Mouse (Mus musculus): Measurements from ENCODE around the gene Pard3.

Gene Pard3

DNA sequence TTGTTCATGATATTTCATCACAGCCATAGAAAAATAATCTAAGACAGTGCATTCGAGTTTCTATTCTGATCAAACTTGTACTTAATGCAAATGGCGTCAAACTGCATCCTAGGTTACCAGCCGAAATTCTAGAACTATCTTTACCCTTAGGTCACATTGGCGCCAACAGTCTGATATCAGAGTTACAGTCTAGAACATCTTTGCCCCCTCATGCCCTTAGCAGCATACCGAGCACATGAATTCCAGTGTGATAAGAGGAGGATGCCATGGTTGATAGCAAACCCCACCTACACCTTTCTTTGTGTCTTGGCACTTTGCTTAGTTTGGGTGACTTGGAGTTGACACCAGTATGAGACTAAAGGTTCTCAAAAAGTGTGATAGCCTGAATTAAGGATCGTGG is 197.4 kb downstream of the Pard3 start:
- TF ChIP-seq GATA4 (IDR thresholded peaks at IDR 0.05; ENCODE audit: insufficient replicate concordance, low read length), result no peak

DNA sequence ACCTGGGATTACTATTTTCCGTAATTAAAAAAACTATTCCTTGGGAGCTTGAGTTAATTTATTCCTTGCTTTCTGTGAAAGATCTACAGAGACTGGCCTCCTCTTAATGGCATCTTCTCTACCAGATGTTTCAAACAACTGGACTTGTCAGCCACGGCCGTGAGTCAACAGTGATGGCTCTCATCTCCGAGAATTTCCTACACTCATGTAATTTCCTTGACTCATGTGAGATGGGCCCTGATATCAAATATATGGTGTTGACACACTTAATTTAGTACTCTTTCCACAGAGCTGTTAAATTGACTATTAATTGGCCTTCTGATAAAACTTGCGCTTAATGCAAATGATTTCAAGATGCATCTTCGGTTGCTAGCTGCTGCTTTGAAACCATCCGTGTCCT is 198.3 kb downstream of the Pard3 start:
- no peak for TF ChIP-seq GATA4 (IDR thresholded peaks at IDR 0.05; ENCODE audit: insufficient replicate concordance, low read length)

DNA sequence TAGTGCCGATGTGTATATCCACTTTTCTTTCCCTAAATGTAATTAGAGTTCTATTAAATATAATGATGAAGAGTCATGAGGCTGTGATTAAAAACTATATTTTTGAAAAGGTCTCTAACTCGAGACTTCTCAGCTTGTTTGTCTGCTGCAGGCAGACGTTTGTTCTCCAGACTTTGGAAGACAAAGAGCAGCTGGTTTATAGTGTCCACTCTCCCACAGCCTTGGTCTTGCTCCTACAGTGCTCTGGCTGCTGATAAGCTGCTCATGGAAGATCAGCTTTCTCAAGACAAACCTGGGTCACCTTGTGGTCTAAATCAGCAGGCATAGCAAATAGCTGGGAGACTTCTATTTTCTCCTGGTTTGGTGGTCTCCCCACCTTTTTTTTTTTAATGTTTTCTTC is 198.7 kb downstream of the Pard3 start:
- TF ChIP-seq GATA4 (IDR thresholded peaks at IDR 0.05; ENCODE audit: insufficient replicate concordance, low read length), result no peak

DNA sequence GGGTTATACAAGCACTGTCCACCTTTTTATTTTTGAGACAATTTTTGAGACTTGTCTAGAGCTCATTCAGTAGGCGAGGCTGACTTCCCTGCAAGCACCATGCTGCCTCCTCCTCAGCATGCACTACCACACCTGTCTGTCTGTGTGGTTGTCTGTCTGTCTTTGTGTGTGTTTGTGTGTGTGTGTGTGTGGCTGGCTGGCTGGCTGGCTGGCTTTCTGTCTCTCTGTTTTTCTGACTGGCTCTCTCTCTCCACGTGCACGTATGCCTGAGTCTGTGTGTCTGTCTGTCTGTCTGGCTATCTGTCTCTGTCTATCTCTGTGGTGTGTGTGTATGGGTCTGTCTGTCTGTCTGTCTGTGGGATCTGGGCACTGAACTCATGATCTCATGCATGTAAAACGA is 199.2 kb downstream of the Pard3 start:
- TF ChIP-seq GATA4 (IDR thresholded peaks at IDR 0.05; ENCODE audit: insufficient replicate concordance, low read length), result no peak

DNA sequence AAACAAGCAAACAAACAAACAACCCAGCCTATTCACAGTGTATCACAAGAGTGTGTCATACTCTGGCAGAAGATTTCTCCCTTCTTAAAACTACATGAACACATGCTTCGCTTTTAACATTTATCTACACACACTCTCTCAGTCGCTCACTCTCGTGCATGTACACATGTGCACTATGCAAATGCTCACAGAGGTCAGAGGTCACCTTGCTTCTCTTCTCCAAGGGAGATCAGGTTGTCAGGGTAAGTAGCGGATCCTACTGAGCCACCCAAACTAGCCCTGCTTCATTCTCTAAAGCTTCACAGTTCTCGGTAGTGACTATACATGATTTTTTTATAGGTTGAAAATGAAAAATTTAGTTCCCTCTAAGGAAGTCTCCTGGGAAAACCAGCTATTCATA is 199.8 kb downstream of the Pard3 start:
- no peak for TF ChIP-seq GATA4 (IDR thresholded peaks at IDR 0.05; ENCODE audit: insufficient replicate concordance, low read length)

DNA sequence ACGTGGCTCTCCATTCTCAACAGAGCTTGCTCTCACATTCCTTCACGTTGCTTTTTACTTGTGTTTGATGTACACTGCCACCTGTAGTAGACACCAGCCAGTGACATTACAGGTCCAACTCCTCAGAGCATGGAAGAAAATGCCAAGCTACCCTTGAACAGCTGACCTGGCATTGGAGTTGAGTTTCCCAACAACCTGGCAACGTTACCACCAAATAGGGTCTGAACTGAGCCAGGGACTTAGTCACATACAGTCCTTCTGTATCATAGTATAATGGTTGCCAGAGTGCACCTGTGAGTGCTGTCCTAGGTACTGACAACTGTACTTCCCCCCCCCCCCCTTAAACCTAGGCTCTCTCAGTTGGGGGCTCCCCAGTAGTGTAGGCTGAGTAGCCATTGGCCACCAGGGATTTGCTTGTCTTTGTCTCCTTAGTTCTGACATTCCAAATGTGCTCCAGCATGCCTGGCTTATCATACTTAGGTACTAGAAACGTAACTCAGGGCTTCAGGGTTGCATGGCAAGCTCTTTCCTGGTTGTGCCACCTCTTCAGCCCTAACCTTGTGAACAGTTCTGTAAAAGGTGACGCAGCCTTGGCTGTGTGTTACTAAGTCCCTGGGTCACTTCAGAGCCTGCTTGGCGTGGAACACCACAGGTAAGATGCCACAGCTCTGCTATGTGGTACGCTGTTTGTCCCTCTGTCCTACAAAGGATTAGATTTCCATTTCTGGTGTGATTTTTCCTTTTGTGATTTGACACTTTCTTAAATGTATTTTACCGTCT is 201.2 kb downstream of the Pard3 start:
- TF ChIP-seq GATA4 (IDR thresholded peaks at IDR 0.05; ENCODE audit: insufficient replicate concordance, low read length), result no peak

DNA sequence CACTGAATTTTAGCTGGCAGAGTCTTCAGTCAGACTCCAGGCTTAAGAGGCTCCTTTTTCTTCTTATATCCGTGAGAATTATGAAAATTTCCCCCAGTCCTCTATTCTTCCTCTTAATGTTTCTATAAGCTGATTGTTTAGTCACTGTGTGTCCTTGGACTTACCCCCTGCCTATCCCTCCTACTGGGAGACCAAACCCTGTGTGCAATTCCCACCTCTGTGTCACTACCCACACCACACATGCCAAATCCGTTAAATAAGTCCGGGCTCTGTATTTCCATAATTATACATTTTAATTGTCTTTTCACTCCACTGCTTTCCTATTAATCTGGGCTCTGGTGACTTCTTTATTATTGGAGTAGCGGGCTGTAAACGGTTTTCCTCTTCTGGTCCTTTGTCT is 203.1 kb downstream of the Pard3 start:
- TF ChIP-seq GATA4 (IDR thresholded peaks at IDR 0.05; ENCODE audit: insufficient replicate concordance, low read length), result no peak

DNA sequence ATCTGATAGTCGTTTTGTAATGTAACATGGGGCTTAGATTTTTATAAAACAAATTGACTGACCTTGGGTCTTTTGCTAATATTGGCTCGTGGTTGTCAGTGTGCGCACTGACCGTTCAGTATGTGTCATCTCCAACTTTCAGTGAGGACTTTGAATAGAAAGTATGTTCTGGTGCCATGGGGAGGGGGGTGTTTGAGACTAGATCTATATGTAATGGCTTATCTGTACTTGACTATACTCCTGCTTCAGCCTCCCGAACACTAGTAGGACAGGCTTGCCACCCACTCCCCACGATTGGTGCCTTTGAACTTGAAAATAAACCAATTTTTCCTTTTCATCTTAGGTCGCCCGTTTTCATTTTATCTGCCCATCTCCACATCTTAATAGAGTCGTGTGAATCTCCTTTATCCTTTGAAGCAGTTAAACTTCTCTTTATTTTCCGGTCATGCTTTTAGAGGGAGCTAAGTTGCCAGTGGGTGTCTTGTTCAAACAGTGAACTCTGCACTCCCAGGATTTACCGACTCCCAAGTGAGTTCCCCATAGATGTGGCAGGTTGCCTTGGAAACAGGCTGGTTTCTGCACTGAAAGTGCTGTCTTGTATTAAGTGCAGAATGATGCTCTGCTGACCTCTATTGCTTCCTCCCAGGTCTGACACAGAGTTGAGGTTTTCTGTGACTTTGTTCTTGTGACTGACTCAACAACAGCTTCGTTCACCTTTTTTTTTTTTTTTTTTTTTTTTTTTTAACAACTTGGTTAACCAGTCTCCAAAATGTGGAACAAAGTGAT is 204.7 kb downstream of the Pard3 start:
- TF ChIP-seq GATA4 (IDR thresholded peaks at IDR 0.05; ENCODE audit: insufficient replicate concordance, low read length), result no peak

DNA sequence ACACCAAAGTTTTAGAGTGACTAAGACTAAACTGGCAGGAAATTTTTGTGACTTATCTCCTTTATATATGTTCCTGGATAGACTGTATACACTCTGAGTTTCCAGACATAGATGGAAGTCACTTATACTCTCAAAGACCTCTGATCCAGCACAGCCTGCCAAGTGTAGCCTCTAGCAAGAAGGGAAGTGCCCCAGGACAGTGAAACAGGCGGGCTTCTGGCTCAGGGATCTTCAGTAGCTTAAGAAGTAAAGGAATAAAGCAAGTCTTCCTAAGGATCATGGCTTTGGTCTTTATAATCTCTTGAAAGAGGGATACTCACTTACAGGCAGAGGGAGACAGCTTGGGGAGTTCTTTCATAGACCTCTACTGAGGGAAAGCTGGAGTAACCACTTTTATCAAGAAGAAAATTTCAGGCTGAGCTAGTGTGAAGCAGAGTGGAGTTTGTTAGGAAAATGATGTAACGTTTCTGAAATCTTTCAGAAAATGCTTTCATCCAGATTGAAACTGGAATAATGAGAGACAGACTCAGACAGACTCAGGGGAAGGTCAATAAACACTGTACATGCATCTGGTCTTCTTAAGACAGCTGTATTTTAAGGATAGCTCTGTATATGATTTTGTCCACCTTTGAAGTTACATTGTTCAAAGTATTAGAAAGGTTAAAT is 205.5 kb downstream of the Pard3 start:
- no peak for TF ChIP-seq GATA4 (IDR thresholded peaks at IDR 0.05; ENCODE audit: insufficient replicate concordance, low read length)

DNA sequence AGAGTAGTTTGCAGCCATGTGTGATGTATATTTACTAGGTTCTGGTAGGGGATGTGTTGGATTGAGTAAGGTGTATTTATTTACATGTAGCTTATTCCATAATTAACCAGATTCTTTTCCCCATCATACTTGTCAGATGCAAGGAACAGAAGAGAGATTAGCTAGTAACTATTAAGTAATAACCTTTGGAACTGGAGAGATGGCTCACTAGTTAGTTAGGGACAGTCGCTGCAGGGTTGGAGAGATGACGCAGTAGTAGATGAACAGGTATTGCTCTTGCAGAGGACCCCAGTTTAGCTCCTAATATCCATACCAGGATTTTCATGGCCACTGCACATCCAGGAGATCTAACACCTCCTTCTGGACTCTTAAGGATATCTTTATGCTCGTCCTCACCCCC is 207.5 kb downstream of the Pard3 start:
- TF ChIP-seq GATA4 (IDR thresholded peaks at IDR 0.05; ENCODE audit: insufficient replicate concordance, low read length), result no peak

DNA sequence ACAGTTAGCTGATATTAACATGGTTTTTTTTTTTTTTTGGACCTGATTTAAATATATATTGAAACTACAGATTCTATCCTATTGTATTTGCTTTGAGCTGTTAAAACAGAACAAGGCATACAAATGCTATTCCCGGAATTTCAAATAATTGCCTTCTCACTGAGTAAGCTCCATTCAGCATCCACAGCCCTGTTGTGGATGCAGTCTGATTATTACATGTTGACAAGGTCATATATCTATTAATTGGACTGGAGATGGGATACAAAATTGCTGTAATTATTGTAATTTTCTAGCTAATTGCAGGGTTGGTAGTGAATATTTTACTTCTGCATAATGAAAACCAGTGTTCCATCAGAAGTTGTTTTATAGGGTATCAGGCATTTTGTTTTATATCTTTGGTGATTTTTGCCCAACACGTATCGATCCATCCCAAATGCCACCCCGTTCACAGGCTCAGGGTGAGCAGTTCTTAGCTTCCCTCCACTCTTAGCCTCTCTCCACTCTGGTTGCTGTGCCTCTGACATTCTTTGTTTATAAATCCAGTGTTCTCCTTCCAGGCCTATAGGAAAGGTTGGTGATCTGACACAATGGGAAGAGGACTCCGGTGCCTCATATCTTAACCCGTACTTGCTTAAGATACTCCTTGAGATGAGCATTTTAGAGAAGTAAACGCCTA is 216.7 kb downstream of the Pard3 start:
- TF ChIP-seq GATA4 (IDR thresholded peaks at IDR 0.05; ENCODE audit: insufficient replicate concordance, low read length), result no peak

DNA sequence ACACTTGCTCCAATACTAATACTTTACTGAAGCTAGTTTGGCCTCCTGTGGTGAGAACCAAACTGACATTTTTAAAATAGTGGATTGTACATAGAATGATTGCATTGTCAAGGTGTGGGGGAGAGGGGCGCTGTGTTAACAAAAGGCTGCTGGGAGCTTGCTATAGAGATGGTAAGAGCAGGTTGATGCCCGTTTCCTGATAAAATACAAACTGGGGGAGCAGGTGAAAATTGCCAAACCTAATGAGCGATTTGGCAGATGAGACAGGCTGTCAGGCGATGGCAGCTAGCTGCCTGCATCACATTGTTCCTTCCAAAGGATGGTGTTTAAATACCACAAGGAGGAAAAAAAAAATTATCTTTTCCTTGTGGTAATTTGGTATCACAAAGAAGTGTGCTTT is 217.3 kb downstream of the Pard3 start:
- TF ChIP-seq GATA4 (IDR thresholded peaks at IDR 0.05; ENCODE audit: insufficient replicate concordance, low read length), result no peak

DNA sequence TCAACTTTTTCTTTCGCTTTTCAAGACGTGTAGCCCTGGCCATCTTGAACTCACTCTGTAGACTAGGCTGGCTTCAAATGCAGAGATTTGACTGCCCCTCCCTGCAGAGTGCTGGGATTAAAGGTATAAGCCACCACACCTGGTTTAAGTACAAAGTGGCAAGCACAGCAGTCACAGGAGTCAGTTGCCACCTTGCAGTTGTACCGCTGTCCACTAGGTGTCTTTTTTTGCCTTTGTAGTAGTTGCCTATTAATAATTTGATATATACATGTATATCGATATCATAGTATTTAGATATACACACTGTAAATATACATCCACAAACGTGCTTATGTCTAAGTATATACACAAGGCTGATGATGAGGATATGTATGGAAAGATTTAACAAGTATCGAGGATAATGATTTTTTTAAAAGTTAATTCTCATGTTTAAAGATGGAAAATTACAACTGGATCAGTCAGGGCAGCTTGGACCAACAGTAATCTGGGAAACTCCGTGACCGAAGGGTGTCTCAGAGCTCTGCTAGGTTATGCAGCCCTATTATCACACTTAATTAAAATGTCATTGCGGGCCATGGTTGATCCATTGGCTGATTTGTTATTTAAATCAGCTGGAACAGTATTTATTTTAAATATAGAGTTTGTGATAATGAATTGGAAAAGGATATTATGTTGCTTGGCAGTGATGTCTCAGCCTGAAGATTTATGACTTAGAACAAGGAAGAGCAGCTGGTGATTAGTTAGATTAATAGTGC is 220.9 kb downstream of the Pard3 start:
- TF ChIP-seq GATA4 (IDR thresholded peaks at IDR 0.05; ENCODE audit: insufficient replicate concordance, low read length), result no peak

DNA sequence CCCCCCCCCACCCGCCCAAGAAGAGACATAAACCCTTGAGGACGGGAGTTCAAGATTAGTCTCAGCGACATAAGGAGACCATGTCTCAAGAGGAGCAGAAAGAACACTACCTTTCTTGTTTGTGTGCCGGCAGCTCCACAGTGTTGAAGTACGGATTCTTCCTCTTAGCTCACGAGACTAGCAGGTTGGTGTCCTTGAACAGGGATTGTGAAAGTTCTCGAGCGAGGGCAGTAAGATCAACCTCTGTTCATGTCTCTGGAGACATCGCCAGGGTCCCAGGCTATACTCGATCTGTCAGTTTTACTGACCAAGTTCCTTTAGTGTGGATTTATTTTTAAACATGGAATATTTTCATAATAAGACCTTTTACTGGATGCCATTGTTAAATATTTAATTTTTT is 224.1 kb downstream of the Pard3 start:
- no peak for TF ChIP-seq GATA4 (IDR thresholded peaks at IDR 0.05; ENCODE audit: insufficient replicate concordance, low read length)

DNA sequence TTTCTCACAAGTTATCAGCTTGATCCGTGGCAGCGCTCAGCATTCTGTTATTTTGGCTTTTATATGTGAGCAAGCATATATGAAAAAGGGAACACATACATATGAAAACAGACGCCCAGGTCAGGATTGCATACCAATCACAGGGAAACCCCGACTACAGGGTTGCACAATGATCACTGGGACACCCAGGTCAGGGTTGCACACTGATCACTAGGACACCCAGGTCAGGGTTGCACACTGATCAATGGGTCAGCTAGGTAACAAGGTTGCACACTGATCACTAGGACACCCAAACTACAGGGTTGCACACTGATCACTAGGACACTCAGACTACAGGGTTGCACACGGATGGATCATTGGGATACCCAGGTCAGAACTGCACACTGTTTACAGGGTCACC is 228.6 kb downstream of the Pard3 start:
- no peak for TF ChIP-seq GATA4 (IDR thresholded peaks at IDR 0.05; ENCODE audit: insufficient replicate concordance, low read length)
